Mouse (Mus musculus): ENCODE measurements at regions not wholly inside any gene's neighbourhood (a gene's known extent, or its start where the extent isn't known, plus 50 kb on each side); places are given as distances from the start of the nearest gene placed in this dataset.
A peak's percentile ranks its signal among the peaks of the same experiment; 100 is the strongest.

DNA sequence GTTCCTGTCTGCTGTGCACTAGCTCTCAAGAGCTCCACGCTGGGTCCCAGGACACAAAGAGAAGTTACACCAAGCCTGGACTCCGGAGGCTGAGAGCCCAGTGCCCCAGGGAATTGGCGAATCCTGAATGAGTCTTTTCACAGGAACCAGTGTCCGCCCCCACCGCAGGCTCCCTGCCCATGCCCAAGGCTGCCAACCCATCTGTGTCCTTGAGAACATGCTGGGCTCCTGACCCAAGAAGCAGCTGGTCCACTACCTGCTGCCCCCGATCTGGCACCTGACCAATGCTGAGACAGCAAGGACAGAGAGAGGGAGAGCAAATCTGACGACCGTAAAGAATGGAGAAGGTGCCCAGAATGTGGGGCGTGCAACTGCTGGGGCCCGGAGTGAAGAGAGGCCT is 85.2 kb upstream of the Cplx2 start:
- no peak for DNase-seq

DNA sequence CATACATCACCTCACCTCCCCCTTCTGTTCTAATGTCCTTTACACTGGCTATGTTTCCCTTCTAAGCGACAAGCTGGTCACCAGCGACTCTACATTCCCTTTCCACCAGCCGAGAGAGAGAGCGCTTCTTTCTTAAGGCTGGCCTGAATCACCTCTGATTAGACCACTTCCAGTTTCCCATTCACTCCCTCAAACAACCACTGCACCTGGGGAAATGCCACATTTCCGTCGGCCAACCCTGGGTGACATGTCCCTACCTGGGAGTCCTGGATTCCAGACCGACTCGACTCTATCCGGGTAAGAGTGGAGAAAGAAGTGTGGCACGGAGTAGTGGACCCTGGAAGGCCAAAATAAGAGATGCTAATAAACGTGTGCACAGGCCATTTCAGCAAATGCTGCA is 84.5 kb upstream of the Cplx2 start:
- DNase-seq, result no peak

DNA sequence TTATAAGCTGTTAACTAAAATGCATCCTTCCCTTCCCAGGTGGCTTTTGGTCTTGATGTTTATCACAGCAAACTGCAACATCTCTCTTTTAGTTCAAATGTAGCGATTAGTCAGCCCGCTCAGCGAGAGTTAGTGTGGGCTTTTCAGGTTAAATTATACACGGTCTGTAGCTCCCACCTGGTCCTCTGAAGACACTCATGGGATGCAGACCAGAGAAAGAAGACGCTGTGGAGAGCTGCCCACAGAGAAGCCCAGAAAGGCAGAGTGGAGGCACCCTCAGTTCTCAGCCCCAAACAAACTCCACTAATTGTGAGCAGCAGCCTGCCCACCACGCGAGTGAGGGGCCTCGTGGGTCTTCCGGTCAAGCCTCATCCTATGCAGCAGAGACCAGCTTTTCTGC is 81.1 kb upstream of the Cplx2 start:
- DNase-seq, result no peak

DNA sequence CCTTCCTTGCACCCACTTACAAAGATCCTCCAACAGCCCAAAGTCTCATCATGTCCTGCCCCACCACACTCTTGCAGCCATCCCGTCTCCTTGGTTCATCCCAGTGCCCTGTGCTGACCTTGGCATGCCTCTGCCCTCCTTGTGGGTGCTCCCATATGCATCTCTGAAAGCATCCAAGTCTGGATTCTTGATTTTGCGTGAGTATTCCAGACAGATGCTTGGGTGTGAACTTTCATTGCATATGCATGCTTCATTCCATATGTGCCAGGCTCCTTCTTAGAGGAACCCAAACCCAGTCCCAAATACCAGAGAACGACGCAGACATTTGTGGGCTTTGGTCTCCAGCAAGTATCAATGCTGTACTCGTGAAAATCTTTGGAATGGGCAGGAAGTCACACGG is 78.8 kb upstream of the Cplx2 start:
- DNase-seq, result no peak

DNA sequence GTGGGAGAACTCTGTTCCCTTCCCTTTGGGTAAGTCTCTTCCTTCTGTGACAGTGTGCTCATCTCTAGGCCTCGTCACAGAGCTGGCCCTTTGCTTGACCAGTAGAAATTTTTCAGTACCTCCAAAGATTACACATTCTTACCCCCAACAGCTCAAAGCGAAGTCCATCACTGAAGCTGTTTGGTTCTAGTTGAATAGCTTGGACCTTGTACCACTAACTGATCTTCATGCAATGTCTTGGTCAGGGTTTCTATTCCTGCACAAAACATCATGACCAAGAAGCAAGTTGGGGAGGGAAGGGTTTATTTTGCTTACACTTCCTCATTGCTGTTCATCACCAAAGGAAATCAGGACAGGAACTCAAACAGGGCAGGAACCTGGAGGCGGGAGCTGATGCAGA is 78.1 kb upstream of the Cplx2 start:
- DNase-seq, result no peak

DNA sequence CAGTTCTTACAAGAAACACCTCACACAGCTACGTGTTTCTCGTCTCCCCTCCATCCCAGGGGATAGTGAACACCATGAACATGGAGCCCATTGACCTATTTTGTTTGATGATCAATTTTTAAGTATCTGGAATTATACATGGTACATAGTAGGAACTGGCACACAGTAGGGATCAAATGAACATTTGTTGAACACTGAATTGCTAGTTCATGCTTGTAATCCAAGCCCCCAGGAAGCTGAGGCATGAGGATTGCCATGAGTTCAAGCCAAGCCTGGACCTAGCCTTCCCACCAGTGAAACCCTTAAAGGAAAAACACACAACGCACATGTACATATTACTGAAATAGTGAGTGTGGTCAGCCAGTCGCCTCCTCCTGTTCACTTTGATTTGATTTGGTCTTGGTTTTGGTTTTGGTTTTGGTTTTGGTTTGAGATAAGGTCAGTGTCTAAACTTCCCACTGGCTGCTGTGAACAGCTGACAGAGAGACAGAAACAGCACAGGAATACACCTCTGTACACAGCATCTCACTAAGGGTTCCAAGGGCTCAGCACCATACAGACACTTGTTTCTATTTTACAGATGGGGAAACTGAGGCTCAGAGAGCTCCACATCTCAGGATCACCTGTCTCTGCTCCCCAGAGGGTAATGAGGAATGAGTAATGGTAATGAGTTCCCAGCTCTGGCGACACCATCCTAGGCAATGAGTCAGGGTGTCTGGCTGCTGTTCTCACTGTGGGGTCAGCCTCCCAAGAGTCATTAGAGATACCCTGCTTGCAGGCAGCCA is 75.5 kb upstream of the Cplx2 start:
- no peak for DNase-seq

DNA sequence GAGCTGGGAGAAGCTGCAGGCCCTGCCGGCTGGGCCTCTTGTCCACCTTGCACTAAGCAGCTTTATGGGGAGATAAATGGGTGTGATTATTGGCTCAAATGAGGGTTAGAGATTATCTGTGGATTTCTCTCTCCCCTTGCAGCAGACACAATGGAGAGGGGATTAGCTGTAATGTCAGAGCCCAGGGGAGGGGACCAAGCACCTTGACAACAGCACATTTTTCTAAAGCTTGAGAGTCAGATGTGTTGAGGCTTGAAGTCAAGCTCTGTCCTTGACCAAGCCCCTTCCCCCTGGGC is 74.9 kb upstream of the Cplx2 start:
- no peak for DNase-seq

DNA sequence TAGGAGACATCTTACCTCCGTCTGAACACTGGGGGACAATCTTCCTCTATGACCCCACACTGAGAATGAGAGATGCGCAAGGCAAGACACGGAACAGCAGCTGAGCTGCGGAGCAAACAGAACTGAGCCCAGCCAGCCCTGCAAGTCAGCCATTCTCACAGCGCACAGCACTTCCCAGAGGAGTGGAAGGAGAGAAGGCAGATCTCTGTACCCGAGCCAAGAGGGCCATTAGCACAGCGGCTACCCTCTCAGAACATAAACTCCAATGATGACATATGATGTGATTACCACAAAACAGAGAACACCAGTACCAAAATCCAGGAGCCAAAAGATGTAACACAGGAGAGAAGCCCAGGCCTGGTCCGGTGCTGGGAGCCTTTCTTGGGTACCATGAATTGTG is 72.3 kb upstream of the Cplx2 start:
- no peak for DNase-seq

DNA sequence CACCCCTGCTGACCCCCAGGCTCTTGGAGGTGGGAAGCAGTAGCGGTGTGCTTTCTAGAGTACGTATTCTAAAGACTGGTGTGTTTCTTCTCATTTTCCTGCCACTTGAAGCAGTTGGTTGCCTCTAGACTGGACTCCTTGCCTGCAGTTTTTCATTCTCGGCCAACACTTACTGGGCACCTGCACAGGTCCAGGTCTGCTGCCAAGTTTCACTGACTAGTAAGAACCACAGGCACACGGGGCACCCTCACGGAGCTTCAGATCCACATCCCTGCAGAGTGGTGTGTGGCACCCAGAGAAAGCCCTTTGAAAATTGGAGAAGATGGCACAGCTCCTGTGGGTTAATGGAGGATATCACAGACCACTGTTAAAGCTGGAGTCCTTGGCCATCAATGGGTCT is 71.9 kb upstream of the Cplx2 start:
- DNase-seq, result no peak

DNA sequence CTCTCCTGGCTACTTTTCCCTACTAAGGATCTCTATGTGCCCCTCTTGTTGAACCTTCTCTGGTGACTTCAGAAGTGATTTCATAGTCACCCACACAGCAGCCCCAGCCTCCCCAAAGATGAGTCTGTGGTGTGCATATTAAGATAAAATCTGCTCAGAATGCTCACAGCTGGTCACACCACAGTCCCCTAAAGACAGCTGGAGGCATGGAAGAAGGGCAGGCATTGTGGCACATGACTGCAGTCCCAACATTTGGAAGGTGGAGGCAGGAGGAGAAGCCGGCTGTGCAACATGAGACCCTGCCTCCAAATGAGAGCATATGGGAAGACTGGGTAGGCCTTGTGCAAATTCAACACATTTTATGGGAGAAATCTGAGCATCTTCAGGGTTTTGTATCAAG is 70.0 kb upstream of the Cplx2 start:
- no peak for DNase-seq

DNA sequence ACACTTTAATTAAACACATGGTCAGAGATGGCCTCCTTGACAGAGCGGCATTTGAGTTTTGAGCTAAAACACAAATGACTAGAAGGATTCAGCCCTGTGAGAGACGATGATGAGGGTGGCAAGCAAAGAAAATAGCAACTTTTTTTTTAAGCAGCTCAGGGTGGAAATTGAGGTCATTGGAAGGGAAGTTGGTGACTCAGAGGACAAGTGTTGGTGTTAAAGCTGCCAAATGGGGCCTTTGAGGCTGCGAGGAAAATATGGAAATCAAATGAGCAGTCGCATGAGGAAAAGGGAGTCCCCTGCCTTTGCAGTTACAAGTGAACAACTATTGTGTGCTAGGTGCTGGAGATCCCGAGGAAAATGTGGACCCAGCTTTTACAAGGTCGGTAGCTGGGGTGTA is 69.5 kb upstream of the Cplx2 start:
- DNase-seq, result no peak

DNA sequence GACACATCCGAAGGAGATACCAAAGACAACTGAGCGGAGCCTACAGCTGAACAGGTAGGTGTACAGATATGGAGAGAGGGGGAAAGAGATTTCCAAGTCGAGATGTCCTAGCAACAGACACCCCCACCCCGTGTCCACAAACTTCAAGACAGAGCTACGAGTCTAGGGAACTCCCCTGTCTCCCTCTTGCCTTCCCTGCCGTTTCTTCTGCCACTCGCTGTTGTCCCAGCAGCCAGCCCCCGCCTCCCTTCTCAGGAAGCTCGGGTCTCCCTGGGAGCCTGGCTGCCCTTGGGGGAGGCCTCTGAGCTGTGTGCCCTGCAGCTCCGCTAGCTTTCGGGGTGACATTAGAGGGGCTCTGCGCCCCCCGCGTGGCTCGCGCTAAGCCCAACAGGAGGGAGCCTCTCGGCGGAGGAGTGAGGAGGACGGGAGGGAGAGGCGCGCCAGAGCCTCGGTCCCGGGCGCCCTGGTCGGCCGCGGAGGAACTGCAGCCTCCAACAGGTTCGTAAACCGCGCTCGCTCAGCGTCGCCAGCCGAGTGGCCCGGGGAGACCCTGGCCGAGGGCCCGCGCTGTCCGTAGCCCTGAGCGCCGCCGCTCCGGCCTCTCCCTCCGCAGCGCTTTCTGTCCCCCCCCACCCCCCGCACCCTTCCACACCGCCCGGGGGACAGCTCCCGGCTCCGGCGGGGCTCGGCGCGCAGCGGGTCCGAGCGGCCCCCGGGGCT is 68.6 kb upstream of the Cplx2 start:
- peak; percentile 20 for DNase-seq

DNA sequence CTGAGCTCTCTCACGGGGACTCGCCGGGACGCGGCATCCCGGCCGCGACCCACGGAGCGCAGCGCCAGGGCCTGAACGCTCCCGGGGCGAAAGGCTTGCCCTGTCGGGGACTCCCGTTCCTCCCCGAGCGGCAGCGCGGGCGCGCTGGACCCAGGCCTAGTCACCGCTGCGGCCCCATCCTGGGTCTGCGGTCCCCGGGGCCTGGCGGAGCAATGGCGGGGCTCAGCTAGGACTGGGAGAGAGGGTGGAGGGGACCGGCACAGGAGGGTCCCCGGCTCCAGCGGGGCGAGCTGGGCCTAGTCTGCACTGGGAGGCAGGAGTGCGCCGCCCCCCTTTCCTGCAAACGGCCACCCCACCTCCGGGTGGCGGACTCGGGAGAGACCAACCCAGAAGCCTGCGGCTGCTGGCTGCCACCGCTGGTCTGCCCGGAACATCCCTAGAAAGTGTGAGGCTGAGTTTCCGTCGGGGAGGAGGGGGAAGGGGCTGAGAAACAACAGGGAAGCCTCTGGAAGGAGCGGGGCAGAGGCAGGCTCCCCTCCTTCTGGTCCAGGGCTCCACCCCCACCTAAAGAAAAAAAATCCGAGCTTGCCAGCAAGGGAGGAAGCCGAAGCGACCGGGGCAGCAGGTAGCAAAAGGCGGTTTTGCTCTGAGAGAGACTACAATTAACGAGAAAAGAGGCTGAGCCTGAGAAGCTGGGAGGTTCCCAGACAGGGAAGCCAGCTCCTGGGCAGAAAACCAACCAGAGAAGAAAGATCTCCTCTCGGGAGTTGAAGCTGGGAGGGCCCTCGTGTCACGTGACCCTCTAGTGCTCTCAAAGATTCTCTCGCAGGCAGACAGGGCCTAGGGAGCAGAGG is 67.9 kb upstream of the Cplx2 start:
- DNase-seq, result peak; percentile 44

DNA sequence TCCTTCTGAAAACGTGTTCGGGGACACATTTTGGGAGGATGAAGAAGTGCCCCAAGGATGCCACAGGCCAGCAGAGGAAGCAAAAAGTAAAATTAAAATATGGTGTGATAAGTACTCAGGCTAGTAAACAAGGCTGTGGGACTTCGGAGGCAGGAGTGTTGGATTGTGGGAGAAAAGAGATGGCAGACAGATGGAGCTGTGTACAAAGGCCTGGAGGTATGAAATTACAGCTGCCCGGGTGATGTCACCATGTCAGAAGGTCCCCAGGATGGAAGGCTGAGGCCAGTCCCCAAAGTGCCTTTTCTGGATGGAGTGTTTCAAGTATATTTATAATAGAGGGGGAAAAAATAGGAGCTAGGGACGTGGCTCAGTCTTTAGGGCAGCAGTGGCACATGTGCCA is 66.9 kb upstream of the Cplx2 start:
- no peak for DNase-seq

DNA sequence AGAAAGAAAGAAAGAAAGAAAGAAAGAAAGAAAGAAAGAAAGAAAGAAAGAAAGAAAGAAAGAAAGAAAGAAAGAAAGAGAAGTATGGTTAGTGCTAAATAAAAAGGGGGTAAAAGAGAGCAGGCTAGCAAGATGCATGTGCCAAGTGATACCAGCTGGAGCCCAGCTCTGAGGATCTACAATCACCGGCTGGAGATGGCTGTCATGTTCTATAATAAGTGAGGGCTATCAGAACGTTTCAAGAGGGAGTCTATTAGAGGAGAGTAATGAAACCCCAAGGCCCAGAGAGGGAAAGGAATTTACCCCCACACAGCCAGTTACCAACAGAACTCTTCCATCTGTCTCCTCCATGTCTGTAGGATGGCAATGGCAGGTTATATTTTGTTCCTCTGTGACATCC is 62.6 kb upstream of the Cplx2 start:
- DNase-seq, result no peak

DNA sequence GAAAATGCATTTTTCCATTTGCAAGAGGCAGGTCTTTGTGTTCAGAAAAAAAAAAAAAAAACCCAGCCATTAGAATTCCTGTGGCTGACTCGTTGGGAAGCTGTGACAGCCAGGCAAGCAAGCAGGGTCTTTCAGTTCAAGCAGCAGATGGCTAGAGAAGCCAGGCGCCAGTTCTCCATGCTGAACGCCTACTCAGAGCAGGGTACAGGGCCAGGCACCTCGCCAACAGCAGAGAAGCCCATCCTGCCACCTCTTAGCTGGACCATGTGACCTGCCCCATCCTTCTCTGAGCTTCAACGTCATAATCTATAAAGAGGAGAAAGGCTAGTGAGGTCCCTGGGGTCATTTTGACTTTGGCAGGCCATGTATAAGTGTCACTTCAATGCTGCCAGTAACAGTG is 61.8 kb upstream of the Cplx2 start:
- no peak for DNase-seq

DNA sequence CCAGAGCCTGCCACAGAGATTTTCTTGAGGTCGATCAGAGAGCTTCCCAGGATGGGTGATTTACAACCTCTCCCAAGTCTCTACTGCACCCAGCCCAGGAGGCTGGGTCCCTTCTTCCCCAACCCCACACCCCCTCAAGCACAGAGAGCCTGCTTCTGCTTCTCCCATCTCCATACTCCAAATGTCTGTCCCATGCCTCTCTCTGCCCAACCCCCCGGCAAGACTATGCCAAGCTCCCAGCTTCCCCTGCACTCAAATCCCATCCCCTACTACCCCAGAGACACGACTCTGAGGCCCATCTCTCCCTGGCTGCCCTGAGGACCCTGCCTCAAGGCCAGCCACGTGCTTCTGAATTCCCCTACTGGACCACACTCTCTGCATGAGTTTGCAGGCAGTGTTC is 61.0 kb upstream of the Cplx2 start:
- DNase-seq, result no peak

DNA sequence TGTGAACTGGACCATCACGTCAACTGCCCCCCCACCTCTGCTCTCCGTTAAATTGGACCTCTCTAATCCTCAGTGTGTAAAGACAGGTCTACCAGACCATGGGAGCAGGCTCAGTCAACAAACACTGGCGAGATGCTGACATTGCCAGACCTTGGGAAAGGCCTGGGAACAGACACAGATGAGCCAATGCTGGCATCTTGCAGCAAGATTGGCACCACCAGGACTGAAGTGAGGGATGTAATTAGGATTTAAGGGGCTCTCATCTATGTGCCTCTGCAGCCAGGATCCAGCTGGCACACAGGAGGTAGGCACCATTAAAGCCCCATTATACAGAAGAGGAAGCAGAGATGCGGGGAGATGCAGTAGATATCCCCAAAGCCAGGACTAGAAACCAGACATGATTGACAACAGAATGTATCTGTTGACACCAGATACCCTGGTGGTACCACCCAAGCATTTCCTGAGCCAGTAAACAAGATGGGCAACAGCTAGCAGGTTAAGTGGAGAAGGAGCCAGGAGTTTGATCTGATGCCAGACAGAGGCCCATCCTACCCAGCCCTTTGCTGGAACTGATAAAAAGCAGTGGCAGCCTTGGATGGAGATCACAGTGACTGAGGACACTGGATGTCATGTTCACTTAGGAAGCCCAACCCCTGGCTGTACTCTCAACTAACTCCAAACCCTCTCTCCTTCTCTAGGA is 59.7 kb upstream of the Cplx2 start:
- DNase-seq, result no peak

DNA sequence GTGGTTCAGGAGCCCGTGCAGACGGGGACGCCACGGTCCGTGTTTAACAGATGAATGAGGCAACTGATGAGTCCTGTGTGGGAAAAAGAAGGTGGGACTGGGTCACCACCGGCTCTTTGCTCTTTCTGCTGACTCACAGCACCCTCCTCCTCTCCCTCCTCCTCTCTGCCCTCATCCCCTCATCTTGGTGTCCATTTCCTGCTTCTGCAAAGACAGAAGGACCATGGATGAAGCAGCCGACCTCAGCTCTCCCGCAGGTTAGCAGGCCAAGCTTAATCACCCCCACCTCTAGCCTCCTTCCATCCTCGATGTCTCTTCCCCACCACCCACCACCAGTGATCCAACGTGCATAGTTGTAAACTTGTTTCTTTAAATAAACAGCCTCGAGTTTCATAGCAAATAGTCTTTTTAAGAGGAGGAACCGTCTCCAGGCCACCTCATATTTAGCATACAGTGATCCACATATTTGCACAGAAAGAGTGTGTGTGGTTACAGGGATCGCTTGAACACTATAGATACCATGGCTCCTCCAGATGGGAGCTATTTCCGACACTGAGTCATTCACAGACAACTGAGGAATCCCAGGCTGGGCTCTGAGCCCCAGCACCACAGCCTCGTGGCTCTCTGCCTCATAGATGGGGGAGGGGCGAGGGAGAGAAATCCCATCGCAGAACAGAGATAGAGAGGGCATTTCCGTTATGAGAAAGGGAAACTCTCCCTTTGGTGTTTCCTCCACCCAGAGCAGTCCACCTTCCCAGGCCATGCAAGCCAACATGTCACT is 58.6 kb upstream of the Cplx2 start:
- peak; percentile 38 for DNase-seq

DNA sequence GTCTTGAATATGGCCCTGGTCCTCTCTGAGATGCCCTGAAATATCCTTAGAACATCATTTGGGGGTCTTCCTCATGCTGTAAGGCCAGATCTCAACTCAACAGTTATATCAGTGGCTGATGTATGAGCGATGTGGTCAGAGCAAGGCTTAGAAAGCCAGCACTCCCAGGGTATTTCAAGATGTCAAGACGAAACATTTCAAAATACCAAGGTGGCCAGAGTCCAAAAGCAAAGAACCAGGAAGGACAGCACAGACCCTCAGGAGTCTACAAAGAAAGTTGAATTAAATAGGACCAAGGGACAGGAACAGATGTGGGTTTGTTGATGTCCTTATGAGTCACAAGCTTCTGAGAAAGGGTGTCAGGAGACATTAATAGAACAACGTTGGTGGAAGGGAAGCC is 55.8 kb upstream of the Cplx2 start:
- DNase-seq, result no peak

DNA sequence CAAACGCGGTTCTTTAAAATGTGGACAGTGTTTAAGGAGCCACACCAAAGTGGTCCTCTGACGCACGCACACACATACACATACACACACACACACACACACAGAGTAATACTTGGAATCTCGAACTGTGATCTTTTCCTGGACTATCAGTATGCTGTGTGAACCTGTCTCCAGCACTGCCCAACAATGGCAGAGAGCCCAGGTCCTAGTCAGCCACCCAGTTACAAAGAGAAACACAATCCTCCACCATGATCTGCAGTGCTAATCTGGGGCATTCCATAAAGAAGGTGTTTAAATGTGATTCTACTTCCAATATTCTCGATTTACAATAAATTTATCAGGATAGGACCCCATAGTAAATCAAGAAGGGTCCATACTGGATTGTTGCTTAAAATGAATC is 54.2 kb upstream of the Cplx2 start:
- DNase-seq, result no peak

DNA sequence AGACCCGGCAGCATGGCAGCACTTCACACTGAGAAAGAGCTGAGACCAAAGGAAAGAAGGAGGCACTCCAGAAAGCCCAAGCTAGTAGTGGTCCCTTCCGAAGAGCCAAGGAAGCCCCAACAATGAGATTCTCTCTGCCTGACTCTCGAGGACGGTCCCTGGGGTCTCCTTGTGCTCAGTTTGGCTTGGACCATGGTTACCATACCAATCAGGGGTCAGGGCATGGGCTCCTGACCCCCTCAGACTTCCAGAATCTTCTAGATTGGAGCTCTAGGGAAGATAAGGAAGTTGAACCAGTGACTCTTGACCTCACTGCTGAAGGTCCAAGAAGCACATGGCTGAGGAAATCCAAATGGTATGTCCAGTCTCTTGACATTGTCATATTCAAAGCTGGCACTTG is 53.0 kb upstream of the Cplx2 start:
- no peak for DNase-seq

DNA sequence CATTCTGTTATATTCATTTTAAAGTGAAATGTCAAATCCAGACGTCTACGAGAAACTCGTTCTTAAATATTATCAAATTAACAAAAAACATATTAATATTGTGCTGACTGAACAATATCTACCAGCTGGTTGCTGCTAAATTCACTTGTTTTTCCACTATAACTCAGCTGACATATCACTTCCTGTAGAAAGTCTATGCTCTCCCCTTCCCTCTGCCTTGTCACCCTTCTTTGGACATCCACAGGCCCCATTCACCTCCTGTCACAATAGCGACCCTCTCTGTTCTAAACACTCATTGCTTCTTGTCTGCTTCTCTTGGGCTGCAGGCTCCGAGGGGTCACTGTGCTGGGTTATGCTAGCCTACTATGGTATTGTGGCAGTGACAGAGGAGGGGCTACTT is 52.5 kb upstream of the Cplx2 start:
- no peak for DNase-seq

Data from liver (tissue).